Mouse (Mus musculus) lung, adult 10 weeks (tissue): ENCODE measurements around the gene Foxn3. TPM values are rescaled to one million over a fixed set of nuclear protein-coding genes. Genes with fewer than 3 reads are reported as not detected.

Experiments used
- polyA plus RNA-seq: library from polyadenylated mRNA; stranded (reverse); fragments of 350-450 nt; fragmentation: Illumina TruSeq; extraction: RNeasy Lipid Tissue Mini Kit (QIAGEN cat#74804); gene quantifications from one replicate; pipeline ENCODE4 v1.2.3, GENCODE M21; 2014; ENCODE audit warnings: low read depth, low replicate concordance; ENCODE audit not compliant: insufficient read depth

Gene Foxn3
- 7.9 TPM for polyA plus RNA-seq

GRCm38 (mm10) chr12:99563219-99564059 is at the start of gene Foxn3:
Gene Foxn3 (minus strand): TSS chr12:99563582.

